Mouse (Mus musculus): ENCODE data around the gene Rabl6.

DNA sequence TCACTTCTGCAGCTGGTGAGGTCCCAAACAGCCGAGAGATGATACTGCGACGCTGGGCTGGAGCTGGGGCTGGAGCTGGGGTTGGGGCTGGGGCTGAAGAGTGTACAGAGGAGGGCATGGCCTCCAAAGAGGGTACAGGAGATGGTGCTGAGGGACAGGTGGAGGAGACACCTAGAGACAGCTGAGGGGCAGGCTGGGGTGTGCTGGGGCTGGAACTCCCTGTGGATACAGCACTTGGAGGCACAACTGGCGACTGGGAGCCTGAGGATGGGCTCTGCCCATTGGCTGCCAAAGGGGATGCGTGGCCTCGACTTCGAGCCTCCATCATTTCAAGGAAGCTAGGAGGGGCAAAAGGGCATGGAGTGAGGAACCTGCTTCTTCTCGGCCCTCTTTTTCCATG is 21.0 kb downstream of the Rabl6 start:
- TF ChIP-seq CTCF (conservative IDR thresholded peaks at IDR 0.05; ENCODE audit: insufficient read depth, insufficient read length, low read depth, low read length) (no peak), POLR2A (IDR thresholded peaks at IDR 0.05; ENCODE audit: low read depth, low read length) (no peak)
